Mouse (Mus musculus) midbrain, postnatal 0 days (tissue): ENCODE measurements around the gene Mgll. TPM values are rescaled to one million over a fixed set of nuclear protein-coding genes. Genes with fewer than 3 reads are reported as not detected.

Source experiments
- ATAC-seq: fragments of 200-750 bp; cut with Nextera tagmentation; 2 replicates; pipeline ENCODE4 v1.8.0; 2017; ENCODE audit warnings: moderate number of reproducible peaks, mild to moderate bottlenecking, moderate TSS enrichment, moderate library complexity; ENCODE audit not compliant: low FRiP score
- DNase-seq: peaks from one replicate; pipeline ENCODE4 v3.0.0-alpha.2; 2015; ENCODE audit warnings: low spot score
- H3K27ac ChIP-seq: fragments of 300-500 bp; sonication (generic); 2 replicates; pipeline ENCODE4 v1.5.1; 2014; ENCODE audit warnings: low read depth, mild to moderate bottlenecking, low read length, mixed read lengths
- H3K27me3 ChIP-seq: fragments of 300-500 bp; sonication (generic); 2 replicates; pipeline ENCODE4 v1.6.1; 2014; ENCODE audit warnings: low read length, control low read depth, mixed read lengths; ENCODE audit not compliant: insufficient read depth
- H3K36me3 ChIP-seq: fragments of 300-500 bp; sonication (generic); 2 replicates; pipeline ENCODE4 v1.6.1; 2014; ENCODE audit warnings: low read length, control low read depth, mixed read lengths; ENCODE audit not compliant: insufficient read depth
- H3K4me1 ChIP-seq: fragments of 300-500 bp; sonication (generic); 2 replicates; pipeline ENCODE4 v1.6.1; 2014; ENCODE audit warnings: mild to moderate bottlenecking, control low read depth, antibody characterized with exemption, low read length, mixed read lengths; ENCODE audit not compliant: insufficient read depth
- H3K4me2 ChIP-seq: fragments of 300-500 bp; sonication (generic); 2 replicates; pipeline ENCODE4 v1.6.1; 2014; ENCODE audit warnings: low read depth, mild to moderate bottlenecking, low read length, mixed read lengths; ENCODE audit not compliant: poor library complexity, severe bottlenecking
- H3K4me3 ChIP-seq: fragments of 300-500 bp; sonication (generic); 2 replicates; pipeline ENCODE4 v1.5.1; 2014; ENCODE audit warnings: low read depth, mild to moderate bottlenecking, low read length, moderate library complexity
- H3K9ac ChIP-seq: fragments of 300-500 bp; sonication (generic); replicated peaks from 2 replicates; pipeline ENCODE4 v1.6.1; 2014; ENCODE audit warnings: mild to moderate bottlenecking, low read length, moderate library complexity, mixed read lengths; ENCODE audit not compliant: poor library complexity, severe bottlenecking
- H3K9me3 ChIP-seq: fragments of 300-500 bp; sonication (generic); 2 replicates; pipeline ENCODE4 v1.6.1; 2016; ENCODE audit warnings: low read length, control low read depth
- CTCF ChIP-seq: IDR thresholded peaks from 2 replicates; pipeline ENCODE4 v1.5.1; 2016; ENCODE audit warnings: antibody characterized with exemption, mild to moderate bottlenecking
- WGBS: fragments of 180-500 bp; shearing (Covaris S2); extraction: QIAGEN DNeasy Blood & Tissue Kit; methylation state at CpG from one replicate; pipeline ENCODE4 v1.1.7; 2014; 5-methylcytosine and 5-hydroxymethylcytosine counted together
- polyA plus RNA-seq: library from polyadenylated mRNA; unstranded; fragments of >200 nt; fragmentation: Nextera tagmentation; extraction: Ambion mirVana; gene quantifications from 2 replicates; pipeline ENCODE4 v1.2.1, GENCODE M21; 2015
- total RNA-seq: library from RNA; depleted of rRNA; stranded (reverse); fragments of >200 nt; gene quantifications from 2 replicates; pipeline ENCODE4 v1.2.3, GENCODE M21; 2014

Mgll gene
- total and polyA plus RNA-seq, 2 experiments from 2014 or later, result 50.6 to 62.3 TPM

- H3K4me3 ChIP-seq, result no peak overlapping the region
- H3K4me2 ChIP-seq, result no peak overlapping the region
- H3K4me1 ChIP-seq, result peaks cover 2% of the 10 kb centered on the region; the same call in 1 of the 2 replicates
- TF ChIP-seq CTCF, result no peak
- ATAC-seq, result no peak
- no peak overlapping the region for H3K27ac ChIP-seq
- no peak for DNase-seq
- no peaks in the 10 kb centered on the region for H3K27me3 ChIP-seq
- no peaks in the 10 kb centered on the region for H3K9me3 ChIP-seq
- no peaks in the 10 kb centered on the region for H3K36me3 ChIP-seq
- 91% methylated on average over 2 of the region's 2 CpGs for WGBS
- no peak overlapping the region for H3K9ac ChIP-seq
These were observed 1.3 kb upstream of the Mgll start for GRCm38 (mm10) chr6:88722906-88723305.

GRCm38 (mm10) chr6:88723806-88724312 is 353 bp upstream of the Mgll start:
- Histone ChIP-seq H3K4me3 (peak overlapping the region; percentile 61), H3K4me2 (peak overlapping the region; percentile 91), H3K9me3 (no peaks in the 10 kb centered on the region), H3K4me1 (peaks cover 2% of the 10 kb centered on the region; the same call in 1 of the 2 replicates), H3K27me3 (no peaks in the 10 kb centered on the region), H3K36me3 (no peaks in the 10 kb centered on the region), H3K27ac (peak overlapping the region; percentile 57; the same call in 1 of the 2 replicates), H3K9ac (peak overlapping the region; percentile 63)
- WGBS, result 33% methylated on average over 13 of the region's 14 CpGs
- ATAC-seq, result peak; percentile 69; the same call in 1 of the 2 replicates
- TF ChIP-seq CTCF, result no peak
- no peak for DNase-seq

GRCm38 (mm10) chr6:88725590-88725989 is 1.4 kb downstream of the Mgll start:
- Histone ChIP-seq H3K4me2 (peak overlapping the region; percentile 91), H3K9me3 (no peaks in the 10 kb centered on the region), H3K27ac (no peak overlapping the region), H3K4me1 (peaks cover 2% of the 10 kb centered on the region; the same call in 1 of the 2 replicates), H3K9ac (no peak overlapping the region), H3K36me3 (no peaks in the 10 kb centered on the region), H3K27me3 (no peaks in the 10 kb centered on the region), H3K4me3 (peak overlapping the region; percentile 61)
- no peak for ATAC-seq
- WGBS, result 58% methylated on average over 7 of the region's 7 CpGs
- TF ChIP-seq CTCF, result peak; percentile 63
- DNase-seq, result no peak

- H3K9ac ChIP-seq, result 0 out of 2 replicates have a peak overlapping the region, but pooled peaks have one; percentile 8
- no peak for TF ChIP-seq CTCF
- 57% methylated on average over 9 of the region's 9 CpGs for WGBS
- peak overlapping the region; percentile 38; the same call in 1 of the 2 replicates for H3K27ac ChIP-seq
- peaks cover 2% of the 10 kb centered on the region; the same call in 1 of the 2 replicates for H3K4me1 ChIP-seq
- no peaks in the 10 kb centered on the region for H3K27me3 ChIP-seq
- 0 out of 2 replicates have a peak, but pooled peaks have one; percentile 14 for ATAC-seq
- DNase-seq, result peak; percentile 64
- H3K9me3 ChIP-seq, result no peaks in the 10 kb centered on the region
- H3K4me3 ChIP-seq, result no peak overlapping the region
- peak overlapping the region; percentile 35; the same call in 1 of the 2 replicates for H3K4me2 ChIP-seq
- H3K36me3 ChIP-seq, result no peaks in the 10 kb centered on the region
These were observed 2.3 kb downstream of the Mgll start for GRCm38 (mm10) chr6:88726252-88727211.

- Histone ChIP-seq H3K36me3 (no peaks in the 10 kb centered on the region), H3K27ac (no peak overlapping the region), H3K27me3 (no peaks in the 10 kb centered on the region), H3K9ac (no peak overlapping the region), H3K4me2 (no peak overlapping the region), H3K4me1 (peaks cover 2% of the 10 kb centered on the region; the same call in 1 of the 2 replicates), H3K9me3 (no peaks in the 10 kb centered on the region), H3K4me3 (no peak overlapping the region)
- 92% methylated on average over 5 of the region's 5 CpGs for WGBS
- no peak for TF ChIP-seq CTCF
- DNase-seq (no peak), ATAC-seq (no peak)
These were observed 3.3 kb downstream of the Mgll start for GRCm38 (mm10) chr6:88727490-88727889.

- WGBS, result 45% methylated on average over 7 of the region's 7 CpGs
- no peak overlapping the region for H3K4me2 ChIP-seq
- DNase-seq (no peak), ATAC-seq (no peak)
- H3K9ac ChIP-seq, result no peak overlapping the region
- H3K4me3 ChIP-seq, result no peak overlapping the region
- H3K4me1 ChIP-seq, result peaks cover 4% of the 10 kb centered on the region
- no peak overlapping the region for H3K27ac ChIP-seq
- no peak for TF ChIP-seq CTCF
- no peaks in the 10 kb centered on the region for H3K36me3 ChIP-seq
- H3K9me3 ChIP-seq, result no peaks in the 10 kb centered on the region
- no peaks in the 10 kb centered on the region for H3K27me3 ChIP-seq
These were observed 3.8 kb downstream of the Mgll start for GRCm38 (mm10) chr6:88728054-88728453.
